In genomic region chr6:115761995-115762756, GRCm38 (mm10) we compare ENCODE assay signal across 8 mouse cellular contexts. TPM values are rescaled to one million over a fixed set of nuclear protein-coding genes. Genes with fewer than 3 reads are reported as not detected.
DNase-seq lines count a peak whose midpoint lies in the region; ATAC-seq and TF ChIP-seq lines count a peak whose summit lies in the region.

TSS of gene Tmem40 (minus strand) at chr6:115762410.

- H3K4me2 ChIP-seq in limb, embryonic 13.5 days (replicated peaks): peak within 1 kb of the TSS; percentile 42
- H3K4me2 ChIP-seq in neural tube, embryonic 13.5 days: peak within 1 kb of the TSS; percentile 27; the same call in 1 of the 2 replicates

- no peaks in the 10 kb centered on the region for H3K27me3 ChIP-seq in spleen, adult 2 months (ENCODE audit: control insufficient read depth, insufficient read depth, low read length)
- no peaks in the 10 kb centered on the region for H3K27me3 ChIP-seq in limb, embryonic 13.5 days
- H3K27me3 ChIP-seq in neural tube, embryonic 13.5 days: no peaks in the 10 kb centered on the region

- H3K36me3 ChIP-seq in spleen, adult 2 months (ENCODE audit: control insufficient read depth, insufficient read depth, low read length): no peaks in the 10 kb centered on the region
- no peaks in the 10 kb centered on the region for H3K36me3 ChIP-seq in limb, embryonic 13.5 days
- no peaks in the 10 kb centered on the region for H3K36me3 ChIP-seq in neural tube, embryonic 13.5 days

- TF ChIP-seq POLR2A in spleen, adult 2 months (IDR thresholded peaks at IDR 0.05; ENCODE audit: low read depth, low read length): no peak

- H3K9ac ChIP-seq in limb, embryonic 13.5 days: peak within 1 kb of the TSS; percentile 35; the same call in 1 of the 2 replicates
- H3K9ac ChIP-seq in neural tube, embryonic 13.5 days: 0 out of 2 replicates have a peak within 1 kb of the TSS, but pooled peaks have one; percentile 5

- H3K27ac ChIP-seq in spleen, adult 2 months (ENCODE audit: insufficient read depth, low read length): no peak within 1 kb of the TSS
- H3K27ac ChIP-seq in limb, embryonic 13.5 days: peak within 1 kb of the TSS; percentile 85
- H3K27ac ChIP-seq in neural tube, embryonic 13.5 days (replicated peaks): peak within 1 kb of the TSS; percentile 72

- 0 out of 2 replicates have a peak, but pooled peaks have one; percentile 22 for ATAC-seq in limb, embryonic 13.5 days (ENCODE audit: low FRiP score, low read depth)
- ATAC-seq in neural tube, embryonic 13.5 days (ENCODE audit: low read depth): no peak
- no peak; the same call in 1 of the 2 replicates for ATAC-seq in monocyte, adult 5-6 weeks (replicated peaks; ENCODE audit: insufficient number of reproducible peaks, low FRiP score, low TSS enrichment, poor library complexity, severe bottlenecking)

- no peaks in the 10 kb centered on the region for H3K9me3 ChIP-seq in limb, embryonic 13.5 days
- no peaks in the 10 kb centered on the region for H3K9me3 ChIP-seq in neural tube, embryonic 13.5 days

- peaks cover 9% of the 10 kb centered on the region; the same call in 1 of the 2 replicates for H3K4me1 ChIP-seq in spleen, adult 2 months (ENCODE audit: control insufficient read depth, insufficient read depth, insufficient read length)
- peaks cover 33% of the 10 kb centered on the region for H3K4me1 ChIP-seq in limb, embryonic 13.5 days
- peaks cover 31% of the 10 kb centered on the region for H3K4me1 ChIP-seq in neural tube, embryonic 13.5 days (replicated peaks)

- 13% methylated on average over 9 of the region's 9 CpGs for WGBS in spleen, adult 2 months
- WGBS in limb, embryonic 13.5 days: 4% methylated on average over 9 of the region's 9 CpGs
- under 1% methylated on average over 9 of the region's 9 CpGs for WGBS in neural tube, embryonic 13.5 days

- DNase-seq in spleen, adult 2 months (ENCODE audit: low read depth in 1 of 2, low spot score in 2 of 2): no peak
- DNase-seq in spleen, adult 18-20 months: no peak
- peak; percentile 76 for DNase-seq in embryo, embryonic 9.5 days (ENCODE audit: extremely low spot score)
- no peak for DNase-seq in gastrocnemius, postnatal 4 days (ENCODE audit: low spot score in 2 of 2)
- DNase-seq in kidney, postnatal 25 days: no peak

- H3K4me3 ChIP-seq in spleen, adult 2 months (ENCODE audit: extremely low read depth, insufficient read depth, insufficient read length): no peak within 1 kb of the TSS
- H3K4me3 ChIP-seq in limb, embryonic 13.5 days: peak within 1 kb of the TSS; percentile 5; the same call in 1 of the 2 replicates
- no peak within 1 kb of the TSS for H3K4me3 ChIP-seq in neural tube, embryonic 13.5 days

- no peak for TF ChIP-seq CTCF in spleen, adult 2 months (IDR thresholded peaks at IDR 0.05; ENCODE audit: extremely low read depth, insufficient read depth, insufficient read length, insufficient replicate concordance)

RNA-seq across cellular contexts. Expression of gene Tmem40, which starts in this region (rescaled TPM):
- polyA plus RNA-seq in spleen, adult 2 months (2012; rRNA removed): 10.2 and 10.4 TPM in 2 replicates
- 2.6 and 3.4 TPM in 2 replicates for polyA plus RNA-seq in limb, embryonic 13.5 days (2015; fragmentation: Nextera tagmentation; extraction: Ambion mirVana)
- 1.6 and 2.5 TPM in 2 replicates for polyA plus RNA-seq in neural tube, embryonic 13.5 days (2015; fragmentation: Nextera tagmentation; extraction: Ambion mirVana)
- total RNA-seq in monocyte, adult 5-6 weeks (2017): 3.1 to 13.5 TPM in 2 of 3 replicates, not detected in the other
- under 1 TPM; 0.66 to 0.73 TPM for total RNA-seq in gastrocnemius, postnatal 4 days (2021)
